Mouse (Mus musculus): Measurements from ENCODE around the gene Cdh24.

GRCm38 (mm10) chr14:54632252-54632651 is 8.9 kb downstream of the Cdh24 start:
- TF ChIP-seq CTCF (IDR thresholded peaks at IDR 0.05; ENCODE audit: insufficient read depth, low read depth, low read length), result no peak
- TF ChIP-seq POLR2A (IDR thresholded peaks at IDR 0.05; ENCODE audit: insufficient read depth, low read depth, low read length), result no peak

Data from olfactory bulb, adult 2 months (tissue).